Mouse (Mus musculus) ES-Bruce4 (cell line): ENCODE measurements around the gene Med7. TPM values are rescaled to one million over a fixed set of nuclear protein-coding genes. Genes with fewer than 3 reads are reported as not detected.
"Not testable (repeated sequence)": the region's sequence is repeated elsewhere in the genome, so short reads cannot be mapped to it uniquely, and the experiment has no call there.

Source experiments
- H3K27ac ChIP-seq: 2 replicates; pipeline ENCODE4 v1.5.1; 2012; ENCODE audit warnings: low read length, inconsistent platforms; ENCODE audit not compliant: insufficient read depth
- H3K27me3 ChIP-seq: 2 replicates; pipeline ENCODE4 v1.6.1; 2012; ENCODE audit warnings: mild to moderate bottlenecking, low read length, inconsistent platforms; ENCODE audit not compliant: control insufficient read depth, poor library complexity, insufficient read depth, severe bottlenecking
- H3K36me3 ChIP-seq: 2 replicates; pipeline ENCODE4 v1.6.1; 2012; ENCODE audit warnings: inconsistent platforms, mild to moderate bottlenecking, low read length, moderate library complexity; ENCODE audit not compliant: control insufficient read depth, poor library complexity, insufficient read depth, severe bottlenecking
- H3K4me1 ChIP-seq: one replicate; pipeline ENCODE4 v1.8.1; 2011; ENCODE audit warnings: low read length; ENCODE audit not compliant: control insufficient read depth, insufficient read depth
- H3K4me3 ChIP-seq: 2 replicates; pipeline ENCODE4 v1.5.1; 2011; ENCODE audit warnings: low read depth, mild to moderate bottlenecking, low read length
- H3K9ac ChIP-seq: 2 replicates; pipeline ENCODE4 v1.6.1; 2012; ENCODE audit warnings: low read depth, mild to moderate bottlenecking, inconsistent platforms; ENCODE audit not compliant: poor library complexity, severe bottlenecking
- H3K9me3 ChIP-seq: replicated peaks from 2 replicates; pipeline ENCODE4 v1.6.1; 2012; ENCODE audit warnings: mild to moderate bottlenecking, low read length, inconsistent platforms; ENCODE audit not compliant: control insufficient read depth, poor library complexity, insufficient read depth, severe bottlenecking
- CTCF ChIP-seq: IDR thresholded peaks from one replicate; pipeline ENCODE4 v1.8.1; 2011; ENCODE audit warnings: low read depth, low read length
- EP300 ChIP-seq: IDR thresholded peaks from 2 replicates; pipeline ENCODE4 v1.6.1; 2011; ENCODE audit warnings: low read depth, low read length; ENCODE audit not compliant: insufficient read depth
- POLR2A ChIP-seq: IDR thresholded peaks from one replicate; pipeline ENCODE4 v1.8.1; 2011; ENCODE audit warnings: low read length; ENCODE audit not compliant: insufficient read depth
- polyA plus RNA-seq: library from polyadenylated mRNA; stranded (reverse); fragments of >200 nt; gene quantifications from 2 replicates; pipeline ENCODE4 v1.2.4, GENCODE M21; 2011; ENCODE audit warnings: low read depth; ENCODE audit not compliant: missing spikeins, insufficient read depth, insufficient read length

The Med7 gene
- polyA plus RNA-seq, 1 experiment, result 48.6 TPM

DNA sequence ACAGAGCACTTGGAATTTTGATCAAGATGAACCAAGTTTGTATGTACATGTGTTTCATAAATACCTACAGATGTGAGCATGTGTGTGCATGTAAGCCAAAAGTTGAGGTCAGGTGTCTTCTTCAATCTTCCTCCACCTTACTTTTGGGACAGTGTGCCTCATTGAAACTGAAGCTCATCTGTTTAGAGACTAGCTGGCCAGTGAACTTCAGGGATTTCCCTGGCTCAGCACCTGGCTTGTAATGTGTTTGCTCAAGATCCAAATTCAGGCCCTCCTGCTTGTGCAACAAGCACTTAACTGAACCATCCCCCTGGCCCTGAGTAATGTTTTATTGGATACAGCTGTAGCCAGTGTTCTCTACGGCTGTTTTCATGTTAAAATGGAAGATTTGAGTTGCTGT is 18.3 kb upstream of the Med7 start:
- no peaks in the 10 kb centered on the region for H3K27me3 ChIP-seq
- no peak overlapping the region for H3K27ac ChIP-seq
- H3K36me3 ChIP-seq, result no peaks in the 10 kb centered on the region
- TF ChIP-seq EP300, result no peak
- TF ChIP-seq POLR2A, result no peak
- TF ChIP-seq CTCF, result no peak
- no peaks in the 10 kb centered on the region for H3K4me1 ChIP-seq
- H3K9me3 ChIP-seq, result 0 out of 2 replicates have a peak, but pooled peaks cover 3% of the 10 kb centered on the region
- H3K9ac ChIP-seq, result no peak overlapping the region
- no peak overlapping the region for H3K4me3 ChIP-seq

DNA sequence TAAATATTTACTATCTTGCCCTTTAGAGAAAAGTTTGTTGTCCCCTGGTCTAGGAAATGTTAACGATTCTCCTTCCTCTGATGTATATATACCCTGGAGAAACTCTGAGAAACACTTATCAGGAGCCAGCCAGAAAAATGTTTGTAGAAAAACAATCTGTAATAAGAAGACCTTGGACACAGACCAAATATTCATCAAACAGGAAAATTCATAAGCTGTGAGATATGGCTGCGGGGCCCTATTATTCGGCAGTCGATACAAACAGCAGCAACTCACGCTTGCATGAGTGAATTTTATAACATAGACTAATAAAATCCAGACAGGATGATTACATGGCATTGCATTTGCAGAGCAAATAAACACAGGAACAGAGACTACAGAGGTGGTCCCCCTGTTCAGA is 17.9 kb upstream of the Med7 start:
- no peaks in the 10 kb centered on the region for H3K36me3 ChIP-seq
- H3K27ac ChIP-seq, result no peak overlapping the region
- no peak overlapping the region for H3K4me3 ChIP-seq
- H3K27me3 ChIP-seq, result no peaks in the 10 kb centered on the region
- H3K4me1 ChIP-seq, result no peaks in the 10 kb centered on the region
- H3K9me3 ChIP-seq, result 0 out of 2 replicates have a peak, but pooled peaks cover 3% of the 10 kb centered on the region
- TF ChIP-seq EP300 (no peak), CTCF (no peak), POLR2A (no peak)
- H3K9ac ChIP-seq, result no peak overlapping the region

DNA sequence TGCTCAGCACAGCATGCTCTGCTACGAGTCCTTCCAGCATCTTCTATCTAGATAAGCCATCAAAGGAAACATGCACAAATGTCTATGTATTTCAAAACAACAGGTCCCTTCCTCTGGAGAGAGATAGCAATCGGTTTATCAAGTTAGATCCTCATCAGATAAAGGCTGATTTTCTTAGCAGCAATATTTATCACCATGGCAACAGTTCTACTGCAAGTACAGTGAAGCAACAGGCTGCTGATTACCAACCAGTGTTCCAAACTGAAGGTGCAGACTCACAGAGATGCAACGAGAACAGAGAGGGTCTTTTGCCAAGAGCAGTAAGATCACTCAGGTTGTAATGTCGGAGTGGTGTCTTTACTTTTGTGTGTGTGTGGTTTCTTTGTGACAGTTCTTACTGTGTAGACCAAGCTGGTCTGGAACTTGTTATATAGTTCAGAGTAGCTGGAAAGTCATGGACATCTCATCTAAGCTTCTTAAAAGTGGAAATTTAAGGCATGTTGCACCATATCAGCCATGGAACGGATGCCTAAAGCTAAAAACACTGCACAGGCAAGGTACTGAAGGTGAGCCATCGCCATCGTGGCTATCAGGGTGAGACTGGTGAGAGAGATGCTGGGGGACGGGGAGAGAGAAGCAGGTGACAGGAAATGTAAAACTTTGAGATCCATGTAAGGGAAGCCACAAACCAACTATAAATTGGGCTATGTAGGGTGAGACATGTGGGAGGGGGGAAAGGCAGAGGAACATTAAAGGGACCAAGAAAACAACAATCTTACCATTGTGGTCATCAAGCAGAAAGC is 15.4 kb upstream of the Med7 start:
- Histone ChIP-seq H3K36me3 (no peaks in the 10 kb centered on the region), H3K27ac (no peak overlapping the region)
- TF ChIP-seq CTCF (no peak), POLR2A (no peak), EP300 (no peak)

DNA sequence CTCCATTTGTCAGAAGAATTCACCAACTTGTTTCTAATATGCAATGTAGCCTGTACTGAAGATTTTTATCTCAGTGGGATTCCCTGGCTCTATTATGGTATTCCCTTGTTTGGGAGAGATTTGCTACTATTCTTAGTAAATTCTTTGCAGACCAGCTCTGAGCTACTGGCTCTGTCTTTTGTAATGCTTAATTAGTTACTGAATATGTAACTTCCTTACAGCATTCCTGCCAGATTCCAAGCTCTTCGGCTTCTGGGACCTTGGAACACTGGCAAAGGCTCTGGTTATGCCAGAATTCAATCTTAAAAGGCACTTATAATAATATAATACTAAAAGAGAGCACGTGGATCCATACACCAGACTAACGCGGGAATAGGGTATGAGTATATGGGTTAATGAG is 8.6 kb upstream of the Med7 start:
- not testable (repeated sequence) for H3K36me3 ChIP-seq, H3K9me3 ChIP-seq, H3K9ac ChIP-seq, H3K4me3 ChIP-seq, H3K27me3 ChIP-seq, H3K27ac ChIP-seq, H3K4me1 ChIP-seq

More for the DNA sequence above, 15.4 kb upstream of the Med7 start:
- H3K4me3 ChIP-seq, result no peak overlapping the region
- H3K27me3 ChIP-seq, result no peaks in the 10 kb centered on the region
- H3K4me1 ChIP-seq, result no peaks in the 10 kb centered on the region
- H3K9me3 ChIP-seq, result no peaks in the 10 kb centered on the region
- H3K9ac ChIP-seq, result no peak overlapping the region

DNA sequence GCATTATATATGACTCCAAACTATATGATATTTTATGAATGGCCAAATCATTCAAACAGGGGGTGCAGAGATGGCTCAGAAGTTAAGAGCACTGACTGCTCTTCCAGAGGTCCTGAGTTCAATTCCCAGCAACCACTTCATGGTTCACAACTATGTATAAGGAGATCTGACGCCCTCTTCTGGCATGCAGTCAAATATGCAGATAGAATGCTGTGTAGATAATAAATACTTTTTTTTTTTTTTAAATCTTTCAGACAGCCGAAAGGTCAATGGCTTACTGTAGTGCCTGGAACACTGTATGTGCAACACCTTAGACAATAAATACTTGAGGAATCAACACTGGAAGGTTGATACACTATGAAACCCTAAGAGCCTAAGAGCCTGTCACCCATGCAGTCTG is 6.6 kb upstream of the Med7 start:
- no peaks in the 10 kb centered on the region for H3K36me3 ChIP-seq
- H3K27me3 ChIP-seq, result no peaks in the 10 kb centered on the region
- H3K4me1 ChIP-seq, result no peaks in the 10 kb centered on the region
- no peak for TF ChIP-seq POLR2A
- TF ChIP-seq EP300, result no peak
- no peak for TF ChIP-seq CTCF
- no peak overlapping the region for H3K27ac ChIP-seq
- no peak overlapping the region for H3K4me3 ChIP-seq
- no peak overlapping the region for H3K9ac ChIP-seq
- H3K9me3 ChIP-seq, result no peaks in the 10 kb centered on the region

DNA sequence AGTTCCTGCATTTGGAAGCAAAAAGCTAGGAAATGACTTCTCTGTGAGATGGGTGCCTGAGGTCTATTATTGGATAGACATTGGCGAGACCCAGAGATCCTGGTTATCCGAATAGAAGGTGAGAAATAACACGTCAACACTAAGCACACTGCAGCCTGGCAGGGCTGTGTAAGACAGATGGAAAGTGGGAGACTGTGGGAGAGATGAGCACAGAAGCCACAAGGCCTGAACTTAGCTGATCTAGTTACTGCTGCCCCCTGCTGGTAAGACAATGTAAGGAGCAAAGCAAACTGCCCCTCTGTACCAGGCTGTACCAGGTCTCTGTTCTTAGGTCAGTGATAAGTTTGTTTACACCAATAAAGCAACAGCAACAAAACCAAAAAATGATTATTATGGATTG is 5.6 kb upstream of the Med7 start:
- Histone ChIP-seq H3K4me1 (no peaks in the 10 kb centered on the region), H3K4me3 (no peak overlapping the region), H3K9ac (no peak overlapping the region), H3K9me3 (no peaks in the 10 kb centered on the region), H3K27ac (no peak overlapping the region), H3K36me3 (no peaks in the 10 kb centered on the region), H3K27me3 (no peaks in the 10 kb centered on the region)
- TF ChIP-seq CTCF (peak; percentile 67), EP300 (no peak)
